In the genomic region with DNA sequence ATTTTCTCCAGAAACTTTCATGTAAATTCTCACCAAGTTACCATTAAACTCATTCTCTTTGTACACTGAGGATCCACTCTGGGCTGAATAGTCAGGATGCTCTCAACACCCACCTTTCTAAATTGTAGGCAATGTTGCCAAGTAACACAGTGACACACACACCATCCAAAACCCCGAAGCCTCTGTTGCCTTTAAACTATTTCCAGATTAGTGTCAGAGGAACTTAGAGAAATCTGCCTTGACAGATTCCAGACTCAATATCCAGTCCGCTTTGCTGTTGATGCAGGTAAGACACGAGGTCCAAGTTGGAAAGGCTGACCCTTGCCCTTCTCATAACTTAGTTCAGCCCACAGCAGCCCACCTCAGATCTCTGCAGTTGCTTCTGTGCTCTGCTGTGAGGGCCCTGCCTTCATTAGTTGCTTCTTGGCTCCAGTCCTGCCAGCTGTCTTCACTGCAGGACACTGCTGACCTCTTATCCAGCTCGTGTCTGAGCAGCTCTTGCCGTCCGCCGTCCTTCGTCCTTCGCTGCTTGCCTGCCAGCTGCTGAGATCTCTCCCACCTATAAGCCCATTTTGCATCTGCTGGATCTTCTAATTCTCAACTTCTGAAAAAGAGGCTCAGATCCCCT, we compare ENCODE assay signal across 11 mouse cellular contexts.
DNase-seq lines count a peak whose midpoint lies in the region; ATAC-seq and TF ChIP-seq lines count a peak whose summit lies in the region.
"Had no signal": no experiment of that assay in that cellular context is flagged by ENCODE, and none has a peak within 500 bp of the region (broad histone marks: within the 10 kb centered on the region; RNA-seq: fewer than 3 reads in every experiment).

No protein-coding gene starts in this region.

- TF ChIP-seq CTCF in kidney, postnatal 0 days (IDR thresholded peaks at IDR 0.05; ENCODE audit: low read depth): no peak
- TF ChIP-seq CTCF in brain, embryonic 14.5 days (IDR thresholded peaks at IDR 0.05; ENCODE audit: borderline replicate concordance, extremely low read depth, insufficient read depth, insufficient read length): no peak
- TF ChIP-seq CTCF in gastrocnemius, adult 2 months (IDR thresholded peaks at IDR 0.05): no peak
- no peak for TF ChIP-seq CTCF in hindbrain, postnatal 0 days (IDR thresholded peaks at IDR 0.05; ENCODE audit: low read depth)

- no peaks in the 10 kb centered on the region for H3K36me3 ChIP-seq in kidney, postnatal 0 days (ENCODE audit: insufficient read depth, low read length)
- H3K36me3 ChIP-seq in hindbrain, postnatal 0 days (ENCODE audit: insufficient read depth, low read length): no peaks in the 10 kb centered on the region
- H3K36me3 ChIP-seq: limb, embryonic 15.5 days; midbrain, embryonic 15.5 days had no signal

- H3K27ac ChIP-seq in kidney, postnatal 0 days: no peak overlapping the region
- no peak overlapping the region for H3K27ac ChIP-seq in gastrocnemius, adult 2 months
- no peak overlapping the region for H3K27ac ChIP-seq in hindbrain, postnatal 0 days
- H3K27ac ChIP-seq: limb, embryonic 15.5 days; midbrain, embryonic 15.5 days had no signal

- H3K9ac ChIP-seq in kidney, postnatal 0 days (ENCODE audit: low read depth, low read length): no peak overlapping the region
- no peak overlapping the region for H3K9ac ChIP-seq in hindbrain, postnatal 0 days (replicated peaks; ENCODE audit: low read length)
- H3K9ac ChIP-seq: limb, embryonic 15.5 days; midbrain, embryonic 15.5 days had no signal

- TF ChIP-seq POLR2A in brain, embryonic 14.5 days (IDR thresholded peaks at IDR 0.05; ENCODE audit: borderline replicate concordance, extremely low read depth, insufficient read depth, insufficient read length, poor library complexity, severe bottlenecking): no peak

- intact Hi-C loops in gastrocnemius, adult 2 months (cut with DNase I): no loop called here

- no peak overlapping the region for H3K4me2 ChIP-seq in kidney, postnatal 0 days (ENCODE audit: low read length)
- no peak overlapping the region for H3K4me2 ChIP-seq in hindbrain, postnatal 0 days (ENCODE audit: low read depth, low read length)
- H3K4me2 ChIP-seq: limb, embryonic 15.5 days; midbrain, embryonic 15.5 days had no signal

- H3K4me3 ChIP-seq in kidney, postnatal 0 days (replicated peaks; ENCODE audit: low read depth, low read length): no peak overlapping the region
- no peak overlapping the region for H3K4me3 ChIP-seq in gastrocnemius, adult 2 months
- H3K4me3 ChIP-seq in hindbrain, postnatal 0 days (ENCODE audit: low read length): no peak overlapping the region
- H3K4me3 ChIP-seq: limb, embryonic 15.5 days; midbrain, embryonic 15.5 days had no signal

- no peaks in the 10 kb centered on the region for H3K4me1 ChIP-seq in kidney, postnatal 0 days (replicated peaks; ENCODE audit: insufficient read depth, low read length)
- 0 out of 2 replicates have a peak, but pooled peaks cover 4% of the 10 kb centered on the region for H3K4me1 ChIP-seq in hindbrain, postnatal 0 days (ENCODE audit: insufficient read depth, low read length)

- DNase-seq in kidney, postnatal 0 days (ENCODE audit: low spot score): peak; percentile 12
- no peak for DNase-seq in kidney, adult 11 months
- DNase-seq in brain, embryonic 14.5 days (ENCODE audit: low read depth): peak; percentile 40
- peak; percentile 65 for DNase-seq in gastrocnemius, adult 2 months
- peak; percentile 47 for DNase-seq in hindbrain, postnatal 0 days (ENCODE audit: low spot score)
- DNase-seq in urinary bladder, postnatal 10 days (ENCODE audit: low spot score): no peak
- DNase-seq in layer of hippocampus, postnatal 10 days (ENCODE audit: low spot score in 2 of 2): no peak
- DNase-seq in left cerebral cortex, adult 9 months (ENCODE audit: low spot score in 2 of 2): no peak
- DNase-seq: right cerebral cortex, postnatal 25 days had no signal

- no peaks in the 10 kb centered on the region for H3K27me3 ChIP-seq in kidney, postnatal 0 days (ENCODE audit: insufficient read depth, low read length)
- H3K27me3 ChIP-seq in hindbrain, postnatal 0 days (ENCODE audit: insufficient read depth, low read length): no peaks in the 10 kb centered on the region
- H3K27me3 ChIP-seq: limb, embryonic 15.5 days; midbrain, embryonic 15.5 days had no signal

- no peaks in the 10 kb centered on the region for H3K9me3 ChIP-seq in kidney, postnatal 0 days (replicated peaks; ENCODE audit: low read length)
- no peaks in the 10 kb centered on the region for H3K9me3 ChIP-seq in hindbrain, postnatal 0 days (ENCODE audit: low read length)
- H3K9me3 ChIP-seq: limb, embryonic 15.5 days; midbrain, embryonic 15.5 days had no signal

- 46% methylated on average over 9 of the region's 9 CpGs for WGBS in kidney, postnatal 0 days
- WGBS in hindbrain, postnatal 0 days: 46% methylated on average over 9 of the region's 9 CpGs

- no peak for ATAC-seq in kidney, postnatal 0 days (replicated peaks; ENCODE audit: low FRiP score, low read depth)
- peak; percentile 67; the same call in 1 of the 2 replicates for ATAC-seq in hindbrain, postnatal 0 days
- ATAC-seq: midbrain, embryonic 15.5 days had no signal

Comparison
In these comparisons a context has a peak if more than half of its experiments do, and no peak if none do; other contexts are left out.
1. DNase-seq: peak in kidney, postnatal 0 days (single experiment), brain, embryonic 14.5 days (single experiment), gastrocnemius, adult 2 months (single experiment) and hindbrain, postnatal 0 days (single experiment); none in kidney, adult 11 months (single experiment), urinary bladder, postnatal 10 days (single experiment), layer of hippocampus, postnatal 10 days (0 of 2) and left cerebral cortex, adult 9 months (0 of 2).